Mouse (Mus musculus) limb, embryonic 14.5 days (tissue): ENCODE measurements at regions not wholly inside any gene's neighbourhood (a gene's known extent, or its start where the extent isn't known, plus 50 kb on each side); places are given as distances from the start of the nearest gene placed in this dataset.

Experiments used
- ATAC-seq: fragments of 200-750 bp; cut with Nextera tagmentation; 2 replicates; pipeline ENCODE4 v1.8.0; 2017; ENCODE audit warnings: low read depth, moderate number of reproducible peaks, moderate TSS enrichment; ENCODE audit not compliant: low FRiP score
- DNase-seq: peaks from one replicate; pipeline ENCODE4 v3.0.0-alpha.2; 2015; ENCODE audit warnings: low spot score
- H3K27ac ChIP-seq: fragments of 300-500 bp; sonication (generic); replicated peaks from 2 replicates; pipeline ENCODE4 v1.5.1; 2014; ENCODE audit warnings: low read depth, mild to moderate bottlenecking, low read length, moderate library complexity, mixed read lengths
- H3K27me3 ChIP-seq: fragments of 300-500 bp; sonication (generic); 2 replicates; pipeline ENCODE4 v1.6.1; 2014; ENCODE audit warnings: low read length, mixed read lengths; ENCODE audit not compliant: control insufficient read depth, insufficient read depth
- H3K36me3 ChIP-seq: fragments of 300-500 bp; sonication (generic); 2 replicates; pipeline ENCODE4 v1.6.1; 2014; ENCODE audit warnings: mild to moderate bottlenecking, low read length, moderate library complexity, mixed read lengths; ENCODE audit not compliant: control insufficient read depth, insufficient read depth
- H3K4me1 ChIP-seq: fragments of 300-500 bp; sonication (generic); 2 replicates; pipeline ENCODE4 v1.6.1; 2014; ENCODE audit warnings: antibody characterized with exemption, low read length, mixed read lengths; ENCODE audit not compliant: control insufficient read depth, insufficient read depth
- H3K4me2 ChIP-seq: fragments of 300-500 bp; sonication (generic); replicated peaks from 2 replicates; pipeline ENCODE4 v1.6.1; 2014; ENCODE audit warnings: low read depth, mild to moderate bottlenecking, low read length, moderate library complexity; ENCODE audit not compliant: severe bottlenecking
- H3K4me3 ChIP-seq: fragments of 300-500 bp; sonication (generic); replicated peaks from 2 replicates; pipeline ENCODE4 v1.5.1; 2014; ENCODE audit warnings: low read length
- H3K9ac ChIP-seq: fragments of 300-500 bp; sonication (generic); 2 replicates; pipeline ENCODE4 v1.6.1; 2014; ENCODE audit warnings: mild to moderate bottlenecking, low read depth, low read length, moderate library complexity; ENCODE audit not compliant: severe bottlenecking
- H3K9me3 ChIP-seq: fragments of 300-500 bp; sonication (generic); 2 replicates; pipeline ENCODE4 v1.6.1; 2016; ENCODE audit warnings: low read length; ENCODE audit not compliant: control insufficient read depth
- POLR2A ChIP-seq: fragments of 200-500 bp; IDR thresholded peaks from 2 replicates; pipeline ENCODE4 v1.8.0; 2012; ENCODE audit warnings: inconsistent platforms, mild to moderate bottlenecking, moderate library complexity, borderline replicate concordance; ENCODE audit not compliant: insufficient read depth, insufficient read length; ENCODE audit errors: extremely low read depth
- WGBS: fragments of 180-500 bp; shearing (Covaris S2); extraction: QIAGEN DNeasy Blood & Tissue Kit; methylation state at CpG from one replicate; pipeline ENCODE4 v1.1.7; 2014; 5-methylcytosine and 5-hydroxymethylcytosine counted together

DNA sequence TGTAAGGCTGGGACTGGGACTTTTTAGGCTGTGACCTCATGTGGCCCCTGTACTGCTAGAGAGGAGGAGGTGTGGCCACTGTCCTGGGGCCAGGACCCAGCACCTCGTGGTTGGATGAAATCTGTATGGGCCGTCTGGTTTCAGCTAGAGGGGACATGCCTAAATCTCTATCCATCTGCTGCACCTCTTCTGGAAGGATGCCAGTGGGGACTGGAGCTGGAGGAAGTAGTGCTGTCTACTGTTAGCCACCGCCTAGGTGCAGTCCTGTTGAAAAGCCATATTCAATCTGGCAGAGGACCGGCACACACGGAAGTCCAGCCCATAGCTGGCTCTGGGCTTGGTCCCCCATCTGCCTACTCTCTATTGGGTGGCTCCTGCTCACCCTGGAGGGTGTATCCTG, 56.7 kb upstream of the Col5a1 start:
- DNase-seq (no peak), ATAC-seq (no peak)
- 47% methylated on average over 5 of the region's 5 CpGs for WGBS
- Histone ChIP-seq H3K36me3 (no peaks in the 10 kb centered on the region), H3K4me3 (no peak overlapping the region), H3K9ac (no peak overlapping the region), H3K27me3 (no peaks in the 10 kb centered on the region), H3K4me2 (no peak overlapping the region), H3K4me1 (peaks cover 38% of the 10 kb centered on the region), H3K27ac (no peak overlapping the region), H3K9me3 (no peaks in the 10 kb centered on the region)
- no peak for TF ChIP-seq POLR2A

DNA sequence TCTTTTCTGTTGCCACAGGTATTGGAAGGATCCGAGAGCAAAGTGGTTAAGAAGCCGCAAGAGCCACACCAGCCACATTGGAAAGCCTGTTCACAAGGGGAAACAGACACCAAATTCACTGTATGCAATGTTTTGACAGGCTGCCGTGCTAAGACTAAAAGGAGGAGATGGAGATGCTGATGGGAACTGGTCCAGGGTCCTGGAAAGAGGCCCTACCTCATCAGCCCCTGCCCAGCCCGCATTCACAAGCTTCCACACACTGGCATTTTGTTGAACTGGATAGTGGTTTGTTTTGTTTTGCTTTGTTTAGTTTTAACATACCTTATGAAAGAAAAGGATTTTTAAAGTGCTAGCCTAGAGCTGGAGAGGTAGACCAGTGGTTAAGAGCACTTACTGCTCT, 51.3 kb upstream of the Col5a1 start:
- Histone ChIP-seq H3K9ac (no peak overlapping the region), H3K27me3 (no peaks in the 10 kb centered on the region), H3K4me3 (no peak overlapping the region), H3K4me2 (no peak overlapping the region), H3K27ac (peak overlapping the region; percentile 96), H3K4me1 (peaks cover 38% of the 10 kb centered on the region), H3K36me3 (no peaks in the 10 kb centered on the region), H3K9me3 (no peaks in the 10 kb centered on the region)
- ATAC-seq (no peak), DNase-seq (no peak)
- WGBS, result 79% methylated on average over 4 of the region's 4 CpGs
- TF ChIP-seq POLR2A, result no peak

DNA sequence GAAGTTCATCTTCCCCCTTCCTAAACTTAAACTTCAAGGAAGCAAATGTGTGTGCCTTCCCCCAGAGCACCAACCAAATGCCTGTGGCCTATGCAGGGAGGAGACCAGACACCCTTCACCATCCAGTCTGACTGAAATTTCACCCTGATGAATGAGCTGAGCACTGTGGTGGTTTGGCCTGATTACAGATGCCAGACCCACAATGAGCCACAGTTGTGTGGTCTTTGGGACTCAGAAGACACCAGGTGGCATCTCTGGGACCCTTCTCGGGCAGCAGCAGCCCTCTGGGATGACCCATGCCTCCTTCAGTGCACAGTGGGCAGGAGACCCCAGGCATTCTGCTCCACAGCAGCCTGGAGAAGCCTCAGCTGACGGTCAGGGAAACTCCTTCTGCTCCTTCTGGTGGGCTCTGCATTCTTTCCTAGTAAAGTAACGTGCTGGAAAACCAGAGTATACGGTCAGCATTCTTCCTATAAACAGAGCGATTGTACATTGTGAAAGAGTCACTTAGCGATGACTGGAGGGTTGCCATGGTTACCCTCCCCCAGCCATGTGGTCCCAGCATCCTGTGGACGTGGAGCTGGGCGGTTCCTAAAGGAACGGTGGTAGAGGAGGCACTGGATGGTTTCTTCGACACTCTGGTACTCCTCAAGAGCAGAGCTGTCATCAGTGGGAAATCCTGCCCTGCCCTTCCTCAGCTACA, 50.3 kb upstream of the Col5a1 start:
- H3K9ac ChIP-seq, result peak overlapping the region; percentile 12; the same call in 1 of the 2 replicates
- H3K9me3 ChIP-seq, result no peaks in the 10 kb centered on the region
- no peak overlapping the region for H3K4me2 ChIP-seq
- peaks cover 47% of the 10 kb centered on the region for H3K4me1 ChIP-seq
- WGBS, result 15% methylated on average over 10 of the region's 10 CpGs
- ATAC-seq (peak; percentile 85), DNase-seq (peak; percentile 94)
- H3K27me3 ChIP-seq, result no peaks in the 10 kb centered on the region
- peak overlapping the region; percentile 96 for H3K27ac ChIP-seq
- 0 out of 2 replicates have a peak overlapping the region, but pooled peaks have one; percentile 2 for H3K4me3 ChIP-seq
- TF ChIP-seq POLR2A, result no peak
- no peaks in the 10 kb centered on the region for H3K36me3 ChIP-seq
